Comparison of ENCODE assay signal across 13 mouse cellular contexts in the genomic region with DNA sequence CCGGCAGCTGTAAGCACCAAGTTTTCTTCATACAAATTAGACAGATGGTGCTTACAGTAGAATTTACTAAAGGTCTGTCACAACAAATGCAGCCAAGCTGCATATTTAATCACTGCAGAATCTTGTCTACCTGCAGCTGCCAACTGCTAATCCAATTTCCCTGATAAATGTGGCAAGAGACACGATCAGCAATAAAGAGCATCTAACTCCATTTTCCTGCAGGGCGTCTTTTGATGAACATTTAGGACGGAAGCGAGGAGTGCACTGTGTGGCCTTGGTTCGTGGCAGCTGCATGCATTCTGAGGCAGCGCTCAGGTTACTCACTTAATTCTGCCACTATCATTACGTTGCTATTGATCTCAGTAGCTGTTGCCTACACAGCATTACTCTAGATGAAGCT. TPM values are rescaled to one million over a fixed set of nuclear protein-coding genes. Genes with fewer than 3 reads are reported as not detected.
DNase-seq lines count a peak whose midpoint lies in the region; ATAC-seq lines count a peak whose summit lies in the region.
"Had no signal": no experiment of that assay in that cellular context is flagged by ENCODE, and none has a peak within 500 bp of the region (broad histone marks: within the 10 kb centered on the region; RNA-seq: fewer than 3 reads in every experiment).

No protein-coding gene starts in this region.

- no peaks in the 10 kb centered on the region for H3K27me3 ChIP-seq in neural tube, embryonic 12.5 days (replicated peaks)
- no peaks in the 10 kb centered on the region for H3K27me3 ChIP-seq in neural tube, embryonic 15.5 days (replicated peaks)
- H3K27me3 ChIP-seq in hindbrain, embryonic 14.5 days (ENCODE audit: control insufficient read depth, insufficient read depth, low read length) = no peaks in the 10 kb centered on the region
- H3K27me3 ChIP-seq in liver, embryonic 12.5 days (replicated peaks) = no peaks in the 10 kb centered on the region
- H3K27me3 ChIP-seq: heart, embryonic 13.5 days had no signal

- H3K4me3 ChIP-seq in neural tube, embryonic 12.5 days = no peak overlapping the region
- no peak overlapping the region for H3K4me3 ChIP-seq in neural tube, embryonic 15.5 days (replicated peaks)
- H3K4me3 ChIP-seq in hindbrain, embryonic 14.5 days (replicated peaks; ENCODE audit: low read length) = no peak overlapping the region
- no peak overlapping the region for H3K4me3 ChIP-seq in liver, embryonic 12.5 days
- H3K4me3 ChIP-seq: heart, embryonic 13.5 days had no signal

- H3K9ac ChIP-seq in neural tube, embryonic 12.5 days = no peak overlapping the region
- H3K9ac ChIP-seq in neural tube, embryonic 15.5 days (replicated peaks) = no peak overlapping the region
- H3K9ac ChIP-seq in hindbrain, embryonic 14.5 days = no peak overlapping the region
- no peak overlapping the region for H3K9ac ChIP-seq in liver, embryonic 12.5 days
- H3K9ac ChIP-seq: heart, embryonic 13.5 days had no signal

- 37% methylated on average over 8 of the region's 8 CpGs for WGBS in neural tube, embryonic 12.5 days
- WGBS in neural tube, embryonic 15.5 days = 23% methylated on average over 8 of the region's 8 CpGs
- 31% methylated on average over 8 of the region's 8 CpGs for WGBS in hindbrain, embryonic 14.5 days
- 72% methylated on average over 8 of the region's 8 CpGs for WGBS in liver, embryonic 12.5 days (ENCODE audit: insufficient replicate concordance)

- no peak overlapping the region for H3K27ac ChIP-seq in neural tube, embryonic 12.5 days
- H3K27ac ChIP-seq in neural tube, embryonic 15.5 days (replicated peaks) = no peak overlapping the region
- peak overlapping the region; percentile 14; the same call in 1 of the 2 replicates for H3K27ac ChIP-seq in hindbrain, embryonic 14.5 days
- H3K27ac ChIP-seq in liver, embryonic 12.5 days = no peak overlapping the region
- H3K27ac ChIP-seq: heart, embryonic 13.5 days had no signal

- peaks cover 10% of the 10 kb centered on the region; the same call in 1 of the 2 replicates for H3K4me1 ChIP-seq in neural tube, embryonic 12.5 days
- H3K4me1 ChIP-seq in neural tube, embryonic 15.5 days = peaks cover 19% of the 10 kb centered on the region
- peaks cover 24% of the 10 kb centered on the region for H3K4me1 ChIP-seq in hindbrain, embryonic 14.5 days (replicated peaks; ENCODE audit: control insufficient read depth, insufficient read depth, low read length)
- no peaks in the 10 kb centered on the region for H3K4me1 ChIP-seq in liver, embryonic 12.5 days
- H3K4me1 ChIP-seq: heart, embryonic 13.5 days had no signal

- no peaks in the 10 kb centered on the region for H3K9me3 ChIP-seq in neural tube, embryonic 12.5 days
- H3K9me3 ChIP-seq in neural tube, embryonic 15.5 days (replicated peaks) = no peaks in the 10 kb centered on the region
- H3K9me3 ChIP-seq in hindbrain, embryonic 14.5 days (ENCODE audit: control insufficient read depth, low read length) = no peaks in the 10 kb centered on the region
- H3K9me3 ChIP-seq in liver, embryonic 12.5 days (replicated peaks) = no peaks in the 10 kb centered on the region
- H3K9me3 ChIP-seq: heart, embryonic 13.5 days had no signal

- DNase-seq in embryo, embryonic 10 days (ENCODE audit: low spot score) = peak; percentile 27
- DNase-seq in embryo, embryonic 10.5 days (ENCODE audit: low spot score) = no peak
- DNase-seq in hindbrain, embryonic 14.5 days (ENCODE audit: low spot score) = peak; percentile 50
- no peak for DNase-seq in liver
- DNase-seq: kidney, postnatal 10 days; lung, postnatal 10 days had no signal

- no peak overlapping the region for H3K4me2 ChIP-seq in neural tube, embryonic 12.5 days (replicated peaks)
- H3K4me2 ChIP-seq in neural tube, embryonic 15.5 days = no peak overlapping the region
- no peak overlapping the region for H3K4me2 ChIP-seq in hindbrain, embryonic 14.5 days (replicated peaks)
- H3K4me2 ChIP-seq in liver, embryonic 12.5 days = no peak overlapping the region
- H3K4me2 ChIP-seq: heart, embryonic 13.5 days had no signal

- peak; percentile 56; the same call in 1 of the 2 replicates for ATAC-seq in neural tube, embryonic 12.5 days (ENCODE audit: low FRiP score, low read depth)
- no peak for ATAC-seq in neural tube, embryonic 15.5 days (ENCODE audit: low FRiP score)
- ATAC-seq in hindbrain, embryonic 14.5 days (ENCODE audit: low FRiP score) = peak; percentile 64; the same call in 1 of the 2 replicates
- no peak for ATAC-seq in CD4-positive, CD25-positive, alpha-beta regulatory T cell, adult 4 months
- ATAC-seq in liver, embryonic 12.5 days = no peak
- ATAC-seq: inflammation-experienced regulatory T-cells, adult 6 months had no signal

- H3K36me3 ChIP-seq in neural tube, embryonic 12.5 days = no peaks in the 10 kb centered on the region
- H3K36me3 ChIP-seq in neural tube, embryonic 15.5 days = no peaks in the 10 kb centered on the region
- H3K36me3 ChIP-seq in hindbrain, embryonic 14.5 days (replicated peaks; ENCODE audit: control insufficient read depth, insufficient read depth) = no peaks in the 10 kb centered on the region
- H3K36me3 ChIP-seq in liver, embryonic 12.5 days = no peaks in the 10 kb centered on the region
- H3K36me3 ChIP-seq: heart, embryonic 13.5 days had no signal

RNA-seq across cellular contexts. Expression of a gene that starts 24.3 kb away (rescaled TPM):
- polyA plus RNA-seq in neural tube, embryonic 12.5 days (2016; fragmentation: Nextera tagmentation; extraction: Ambion mirVana) = not detected in 2 replicates
- not detected in 2 replicates for polyA plus RNA-seq in neural tube, embryonic 15.5 days (2015; fragmentation: Nextera tagmentation; extraction: Ambion mirVana)
- polyA plus RNA-seq in hindbrain, embryonic 14.5 days (2014; fragmentation: Nextera tagmentation; extraction: Ambion mirVana) = not detected in 2 replicates
- polyA plus RNA-seq in CD4-positive, CD25-positive, alpha-beta regulatory T cell, adult 4 months (2017; shearing (Covaris generic)) = not detected
- not detected in 2 replicates for polyA plus RNA-seq in liver, embryonic 12.5 days (2016; fragmentation: Nextera tagmentation; extraction: Ambion mirVana)
- polyA plus RNA-seq: heart, embryonic 13.5 days; inflammation-experienced regulatory T-cells, adult 6 months; liver, adult 2 months had no signal

Comparison
In these comparisons a context has a peak if more than half of its experiments do, and no peak if none do; other contexts are left out.
1. DNase-seq: peak in embryo, embryonic 10 days (single experiment) and hindbrain, embryonic 14.5 days (single experiment); none in embryo, embryonic 10.5 days (single experiment) and liver (single experiment).
2. ATAC-seq: peak in neural tube, embryonic 12.5 days (single experiment) and hindbrain, embryonic 14.5 days (single experiment); none in neural tube, embryonic 15.5 days (single experiment), CD4-positive, CD25-positive, alpha-beta regulatory T cell, adult 4 months (single experiment) and liver, embryonic 12.5 days (single experiment).